Mouse (Mus musculus) thymus, postnatal 36 days (tissue): ENCODE measurements around the gene Itga7.

Experiments
- DNase-seq, 2 experiments: peaks; one replicate each; pipeline ENCODE4 v3.0.0; 2022; ENCODE audit warnings: mixed read lengths in 2 of 2

Itga7 gene

GRCm38 (mm10) chr10:128995796-128996195, 62.2 kb downstream of the Itga7 start:
- no peak for DNase-seq

- no peak for DNase-seq
Measured at GRCm38 (mm10) chr10:128996523-128997040, 63.0 kb downstream of the Itga7 start.

- DNase-seq = no peak
Measured at GRCm38 (mm10) chr10:129004032-129004920, 70.7 kb downstream of the Itga7 start.
